Mouse (Mus musculus) urinary bladder, postnatal 36 days (tissue): Measurements from ENCODE around the gene Hs3st1.
A peak's percentile ranks its signal among the peaks of the same experiment; 100 is the strongest.
"Not testable (repeated sequence)": the region's sequence is repeated elsewhere in the genome, so short reads cannot be mapped to it uniquely, and the experiment has no call there.

Experiments used
- DNase-seq, 2 experiments: peaks; one replicate each; pipeline ENCODE4 v3.0.0; 2022; ENCODE audit warnings: low spot score in 2 of 2, mixed read lengths in 1 of 2

Hs3st1 gene

DNA sequence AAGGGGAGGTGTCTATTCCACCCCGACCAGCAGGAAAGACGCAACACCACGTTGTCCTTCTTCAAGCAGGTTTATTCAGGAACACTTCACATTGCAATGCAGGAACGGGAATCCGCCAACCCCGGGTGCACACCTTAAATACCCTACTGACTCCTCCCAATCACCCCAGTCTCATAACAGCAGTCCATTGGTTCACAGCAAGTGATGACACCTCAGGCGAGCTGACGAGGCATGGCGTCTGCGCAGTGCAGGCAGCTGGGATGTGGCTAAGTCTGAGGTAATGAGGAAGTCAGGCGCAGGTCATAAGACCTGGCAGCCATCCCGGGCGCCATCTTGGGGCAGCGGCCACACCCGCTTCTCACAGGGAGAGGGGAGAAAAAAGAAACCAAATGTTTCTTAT, at the start of gene Hs3st1:
Hs3st1 (minus strand) TSS at position 101 of the 400 bp plus-strand sequence.
- not testable (repeated sequence) for DNase-seq

DNA sequence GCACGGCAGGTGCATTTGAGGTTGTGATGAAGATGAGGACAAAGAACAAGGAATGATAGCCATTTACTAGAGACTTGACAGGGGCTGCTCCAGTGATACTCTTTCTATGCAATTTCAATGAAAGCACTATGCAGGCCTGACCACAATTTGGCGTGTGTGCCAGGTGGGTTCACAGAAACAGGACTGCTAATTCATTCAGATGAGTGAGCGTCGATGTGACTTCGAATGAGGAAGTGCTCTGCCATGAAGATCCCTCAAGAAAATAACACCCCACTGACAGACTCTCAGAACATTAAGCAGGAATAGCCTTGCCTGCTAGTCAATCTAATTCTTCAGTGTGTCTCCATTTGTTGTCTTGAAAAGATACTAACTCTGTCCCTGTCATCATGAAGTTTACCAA, 49.4 kb upstream of the Hs3st1 start:
- no peak for DNase-seq

DNA sequence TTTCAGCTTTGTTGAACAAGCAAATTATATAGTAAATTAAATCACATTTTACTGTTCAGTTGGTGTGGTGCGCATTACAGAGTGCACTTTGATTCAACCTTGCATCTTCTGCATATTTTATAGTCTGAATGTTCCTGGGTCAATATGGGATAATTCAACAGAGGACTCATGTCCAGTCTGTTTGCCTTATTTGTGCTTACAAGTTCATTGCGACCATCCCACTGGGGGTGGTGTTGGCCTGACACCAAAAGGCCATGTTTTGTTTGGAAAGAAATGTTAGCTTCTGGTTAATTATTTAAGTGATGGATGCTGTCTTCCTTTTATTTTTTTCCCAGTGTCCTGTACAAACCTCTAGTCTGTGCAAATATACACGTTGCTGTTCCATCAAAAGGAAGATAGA, 48.7 kb upstream of the Hs3st1 start:
- no peak for DNase-seq

DNA sequence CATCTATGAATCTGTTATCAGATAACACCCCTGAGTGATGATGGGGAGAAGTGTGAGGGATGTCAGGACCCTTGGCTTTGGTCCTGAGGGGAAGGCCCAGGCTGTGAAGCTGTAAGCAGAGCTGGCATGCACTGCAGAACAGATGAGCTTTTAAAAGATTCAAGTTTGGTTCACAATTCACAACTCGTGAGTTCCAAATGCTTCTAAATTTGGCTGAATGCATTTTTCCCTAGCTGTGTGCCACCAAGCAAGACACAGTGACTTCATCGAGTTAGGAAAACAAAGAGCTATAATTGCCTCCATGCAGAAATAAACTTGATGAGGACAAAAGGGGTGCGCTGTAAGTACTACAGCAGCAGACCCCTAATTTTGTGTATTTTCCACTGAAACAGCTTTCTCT, 48.2 kb upstream of the Hs3st1 start:
- no peak for DNase-seq

DNA sequence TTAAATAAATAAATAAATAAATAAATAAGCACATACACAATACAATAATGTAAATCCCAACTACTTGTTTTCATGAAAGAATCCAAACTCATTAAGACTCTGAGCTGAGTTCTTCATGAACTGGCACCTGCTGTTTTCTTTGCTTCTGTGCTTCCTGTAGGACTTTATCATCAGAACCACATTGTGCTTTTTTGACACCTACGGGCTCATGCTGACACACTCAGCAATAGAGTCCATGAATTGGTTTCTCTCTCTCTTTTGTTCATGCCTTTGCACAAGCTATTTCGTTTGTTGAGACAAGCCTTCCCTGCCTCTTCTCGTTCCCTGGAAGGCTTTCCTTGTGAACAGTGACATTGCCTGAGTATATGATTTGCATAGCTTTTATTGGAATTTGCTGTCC, 46.8 kb upstream of the Hs3st1 start:
- DNase-seq, result no peak

DNA sequence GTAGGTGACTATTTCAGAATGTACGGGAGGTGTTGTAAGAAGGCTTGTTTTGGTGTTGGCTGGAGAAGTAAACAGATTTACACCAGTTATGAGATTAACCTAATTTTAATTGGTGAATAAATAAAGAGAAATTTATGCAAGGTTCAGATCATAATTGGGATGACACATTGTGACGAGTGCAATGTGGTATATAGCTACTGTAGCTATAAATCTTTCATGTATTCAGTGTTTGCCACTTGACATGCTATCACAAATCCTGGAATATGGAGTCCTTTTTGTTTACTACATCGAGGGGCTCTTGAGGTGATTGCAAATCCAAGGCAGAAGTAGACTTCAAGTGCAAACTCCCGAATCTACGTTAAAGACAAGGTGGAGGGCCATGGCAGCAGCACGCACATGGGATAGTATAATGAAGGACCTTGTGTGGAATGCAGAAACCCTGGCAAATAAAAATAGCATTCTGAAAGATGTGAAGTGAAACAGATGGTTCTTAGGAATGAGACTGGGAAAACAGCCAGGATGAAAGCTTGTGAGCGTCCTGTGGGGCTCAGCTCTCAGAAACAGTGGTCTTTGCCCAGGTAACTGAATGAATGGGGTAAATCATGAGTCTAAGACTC, 21.9 kb upstream of the Hs3st1 start:
- no peak for DNase-seq

DNA sequence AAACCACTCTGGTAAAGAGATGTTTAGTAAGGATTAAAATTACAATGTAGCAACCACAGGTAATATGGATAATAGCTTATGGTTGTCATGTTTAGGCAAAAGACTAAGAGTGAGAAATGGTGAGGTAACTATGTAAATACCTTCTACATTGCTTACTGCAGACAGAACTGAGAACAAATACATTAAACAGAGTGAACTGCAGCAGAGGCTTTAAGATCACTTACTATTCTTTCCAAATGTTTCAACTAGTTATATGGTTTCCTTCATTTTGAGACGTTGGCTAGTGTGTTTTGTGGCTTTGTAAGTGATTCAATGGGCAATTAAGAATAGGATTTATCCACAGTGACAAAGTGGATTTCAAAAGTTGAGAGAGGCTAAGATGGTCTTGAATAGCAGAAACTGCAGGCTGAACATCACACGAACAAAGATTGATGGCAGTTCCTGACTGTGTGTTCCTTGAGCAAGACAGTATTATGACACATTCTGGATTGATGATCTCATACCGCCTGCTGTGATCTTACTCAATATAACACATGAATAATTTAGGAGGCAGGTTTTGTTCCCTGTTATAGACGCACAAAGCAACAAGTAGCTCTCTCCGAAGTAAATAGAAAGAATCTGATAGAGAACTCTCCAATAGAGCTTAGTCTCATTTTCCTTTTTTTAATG, 16.5 kb upstream of the Hs3st1 start:
- no peak for DNase-seq

DNA sequence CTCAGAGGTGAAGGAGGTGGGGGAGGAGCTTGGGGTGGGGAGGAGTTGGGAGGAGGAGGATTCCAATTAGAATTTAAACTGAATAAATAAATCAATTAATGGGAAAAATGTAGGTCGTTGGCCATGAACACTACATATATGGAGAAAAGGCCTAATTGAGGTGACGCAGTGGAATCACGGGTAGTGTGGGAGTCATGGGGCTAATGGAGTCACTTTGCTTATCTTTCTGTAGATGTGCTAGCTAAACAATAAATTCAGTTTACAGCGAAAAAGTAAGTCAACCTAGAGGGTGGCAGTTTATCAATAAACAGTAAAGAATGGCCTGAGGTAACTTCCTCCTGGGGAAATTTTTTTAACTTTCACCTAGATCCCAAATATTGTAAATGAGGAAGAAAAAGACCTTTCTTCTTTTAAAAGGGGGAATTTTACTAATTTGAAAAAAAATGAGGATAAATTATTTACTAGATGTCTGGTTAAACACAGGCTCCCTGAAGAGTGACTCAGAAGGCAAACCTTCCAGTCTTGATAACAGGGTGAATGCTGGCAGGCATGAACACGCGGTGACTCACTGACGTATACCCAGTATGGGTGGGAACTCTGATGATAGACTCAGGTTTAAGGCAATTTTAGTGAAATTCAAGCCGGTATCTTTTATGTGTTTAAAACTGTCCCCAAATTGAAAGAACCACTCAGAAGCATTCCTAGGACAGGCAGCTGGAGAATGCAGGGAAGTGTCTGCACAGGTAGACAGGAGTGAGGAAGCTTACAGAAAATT, 6.6 kb upstream of the Hs3st1 start:
- DNase-seq, result peak; percentile 36 to 41

DNA sequence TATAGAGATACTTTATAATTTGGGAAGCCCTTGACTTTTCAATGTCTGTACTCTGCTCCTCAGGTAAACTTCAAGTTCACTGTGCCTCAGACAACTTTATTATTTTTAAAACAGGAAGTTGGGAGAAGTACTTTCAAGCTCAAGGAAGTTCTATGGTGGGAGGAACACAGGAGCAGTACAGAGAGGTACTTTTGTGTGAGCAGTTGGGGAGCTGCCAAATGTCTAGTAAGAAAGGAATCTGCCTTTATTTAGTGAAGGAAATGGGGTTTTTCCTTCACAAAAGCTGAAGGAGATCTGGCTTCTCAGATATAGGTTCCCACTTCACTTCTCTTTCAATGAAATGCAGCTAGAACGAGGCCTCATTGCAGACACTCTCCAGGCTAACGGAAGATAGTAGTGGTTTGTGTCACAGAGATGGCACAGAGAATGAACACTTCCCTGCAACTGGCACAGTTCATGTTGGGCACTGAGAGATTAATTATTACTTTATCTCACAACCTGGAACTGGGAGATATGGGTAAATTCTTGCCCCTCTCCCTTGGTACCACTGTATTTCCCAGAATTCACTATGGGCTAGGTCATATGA, 3.7 kb upstream of the Hs3st1 start:
- DNase-seq, result no peak

DNA sequence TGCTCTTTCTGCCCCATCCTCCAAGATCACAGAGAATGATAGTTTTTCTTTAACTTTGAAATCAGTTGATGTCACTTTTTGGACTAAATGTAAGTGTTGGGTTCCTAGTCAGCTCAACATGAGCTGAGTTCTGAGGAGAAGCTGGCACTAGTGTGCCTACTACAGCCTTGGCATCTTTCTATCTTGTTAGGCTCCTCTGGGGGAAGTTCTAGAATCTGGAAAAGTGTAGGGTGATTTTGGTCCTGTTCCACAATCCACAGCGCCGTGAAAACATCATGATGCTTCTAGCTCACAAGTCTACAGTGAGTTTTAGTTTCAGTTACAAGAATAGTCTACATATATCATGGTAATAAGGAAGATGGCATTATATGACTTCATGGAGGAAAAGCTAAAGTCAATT, 18.4 kb downstream of the Hs3st1 start:
- no peak for DNase-seq

DNA sequence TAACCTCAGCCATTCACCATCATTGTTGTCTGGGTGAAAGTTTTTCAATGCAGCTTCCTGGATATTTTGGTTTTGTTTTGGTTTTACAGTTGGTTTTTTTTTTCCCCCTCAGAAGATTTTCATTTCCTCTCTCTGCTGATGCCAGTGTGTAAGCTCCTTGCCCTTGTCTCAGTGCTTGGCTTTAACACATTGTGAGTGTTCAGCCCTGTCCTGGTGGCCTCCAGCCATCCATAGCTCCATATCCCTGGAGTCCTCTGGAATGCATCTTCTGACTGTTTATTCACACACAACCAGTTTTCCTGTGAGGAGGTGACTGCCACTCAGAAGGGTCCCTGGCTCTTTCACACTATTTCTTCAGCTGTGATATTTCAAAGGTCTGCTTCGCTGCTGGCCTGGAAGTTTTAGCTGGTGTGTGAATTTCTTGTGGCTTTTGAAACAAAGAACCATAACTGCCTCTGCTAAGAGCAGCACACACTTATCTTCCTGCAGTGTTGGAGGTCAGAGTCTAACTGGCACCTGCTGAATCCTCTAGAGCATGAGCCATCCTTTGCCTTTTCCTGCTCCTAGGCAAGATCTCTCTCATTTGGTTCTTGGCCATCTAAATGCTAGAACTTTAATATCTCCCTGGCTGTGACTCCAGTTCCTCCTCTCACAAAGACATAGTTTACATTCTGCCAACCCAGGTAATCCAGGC, 21.4 kb downstream of the Hs3st1 start:
- no peak for DNase-seq

DNA sequence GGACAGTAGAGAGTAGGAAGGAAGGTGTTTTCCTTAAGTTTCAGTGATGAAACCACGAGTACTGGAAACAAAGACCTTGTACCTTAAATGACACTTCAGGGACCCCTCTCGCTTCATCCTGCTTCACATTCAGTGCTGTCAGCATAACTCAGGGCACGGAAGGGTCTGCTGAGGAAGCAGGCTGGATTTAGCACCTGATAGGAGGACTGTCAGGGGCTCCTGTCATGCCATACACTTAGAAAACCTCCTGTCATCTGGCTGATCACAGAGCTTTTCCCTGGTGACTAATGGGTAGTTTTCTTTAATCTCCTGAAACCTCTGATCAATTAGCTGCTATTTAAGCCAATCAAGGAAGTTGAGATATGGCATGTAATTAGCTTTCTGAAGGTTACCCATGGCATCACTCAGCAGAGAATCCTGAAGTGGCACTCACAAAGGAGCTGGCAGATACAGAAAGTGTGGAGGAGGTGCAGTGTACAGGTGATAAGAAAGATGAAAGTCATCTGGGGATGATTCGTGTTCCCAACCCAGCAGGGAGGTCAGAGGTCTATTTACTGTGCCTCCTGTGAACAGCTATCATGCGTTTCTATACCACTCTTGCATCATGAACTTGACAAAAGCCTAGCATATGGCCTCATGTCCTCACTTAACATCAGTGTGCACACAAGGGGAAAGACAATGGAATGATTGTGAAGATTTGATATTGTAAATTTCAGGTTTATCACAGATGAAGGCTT, 22.1 kb downstream of the Hs3st1 start:
- no peak for DNase-seq

DNA sequence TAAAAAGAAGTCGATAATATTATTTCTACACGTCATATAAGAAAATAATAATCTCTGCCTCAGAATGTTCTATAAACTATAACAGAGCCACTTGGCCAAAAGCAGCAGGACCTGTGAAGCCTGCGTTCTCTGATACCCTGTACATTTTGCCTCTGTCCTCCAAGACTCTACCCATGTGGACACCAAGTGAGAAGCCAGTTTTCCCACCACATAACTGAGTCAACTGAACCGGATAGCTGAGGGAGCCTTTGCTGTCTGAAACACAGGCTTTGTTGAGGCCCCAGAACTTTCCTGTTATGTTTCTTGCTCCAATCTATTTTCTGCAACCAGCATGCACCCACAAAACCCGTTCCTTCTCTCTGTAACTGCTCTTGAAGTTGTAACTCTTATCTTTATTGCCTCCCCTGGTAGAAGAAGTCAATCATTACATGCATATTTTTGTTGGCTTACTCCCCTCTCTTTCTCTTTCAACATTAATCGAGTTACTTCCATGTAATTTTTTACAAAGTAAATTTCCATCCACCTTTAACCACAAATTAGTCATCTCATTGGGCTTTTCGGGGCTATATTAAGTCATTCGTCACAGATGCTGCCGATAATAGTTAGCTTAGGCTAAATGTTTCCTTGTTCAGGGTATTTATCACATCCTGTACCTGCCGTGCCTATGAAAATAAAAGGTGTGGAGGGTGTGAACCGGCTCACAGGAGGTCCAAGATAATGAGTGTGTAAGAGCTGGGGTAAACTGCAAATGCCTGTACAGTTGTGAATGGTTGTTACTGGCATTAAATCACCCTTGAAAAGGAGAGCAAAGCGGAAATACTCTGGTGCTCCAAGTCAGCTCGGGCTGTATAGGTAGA, 39.4 kb downstream of the Hs3st1 start:
- DNase-seq, result peak; percentile 9 to 32

DNA sequence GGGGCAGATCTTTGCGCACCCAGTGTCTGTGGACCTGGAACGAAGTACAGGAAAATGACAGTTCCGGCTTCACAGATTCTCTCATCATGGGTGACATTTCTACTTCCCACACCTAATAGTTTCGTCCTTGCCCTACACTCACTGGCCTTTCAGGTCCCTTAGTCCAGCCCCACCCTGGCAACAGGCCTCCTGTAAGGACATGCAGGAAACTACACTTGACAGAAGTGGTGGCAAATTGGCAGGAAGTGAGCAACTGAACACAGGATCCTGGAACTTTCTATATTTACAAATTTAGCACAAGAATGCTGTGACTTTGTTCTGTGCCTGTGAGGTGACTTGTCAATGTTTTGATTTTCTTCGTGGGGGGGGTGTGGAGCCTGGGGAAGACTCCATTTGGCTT, 40.1 kb downstream of the Hs3st1 start:
- DNase-seq, result peak; percentile 18

DNA sequence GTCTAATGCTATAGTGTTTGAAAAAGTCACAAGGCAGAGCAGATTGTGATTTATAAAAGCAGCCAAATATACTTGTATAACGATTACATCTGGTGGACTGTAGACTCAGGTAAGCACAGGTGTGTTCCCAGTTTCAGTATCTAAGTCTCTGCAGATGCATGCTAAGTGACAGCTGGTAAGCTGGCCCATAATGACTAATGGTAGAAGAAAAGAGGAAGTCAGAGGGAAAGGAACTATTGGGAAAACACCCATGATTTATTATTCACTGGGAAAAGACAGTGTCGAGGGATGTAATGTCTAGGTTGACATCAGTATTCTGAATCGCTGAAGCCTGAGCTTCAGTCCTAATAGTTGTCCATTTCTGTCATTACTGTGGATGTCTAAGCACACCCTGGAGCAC, 49.7 kb downstream of the Hs3st1 start:
- DNase-seq, result no peak

DNA sequence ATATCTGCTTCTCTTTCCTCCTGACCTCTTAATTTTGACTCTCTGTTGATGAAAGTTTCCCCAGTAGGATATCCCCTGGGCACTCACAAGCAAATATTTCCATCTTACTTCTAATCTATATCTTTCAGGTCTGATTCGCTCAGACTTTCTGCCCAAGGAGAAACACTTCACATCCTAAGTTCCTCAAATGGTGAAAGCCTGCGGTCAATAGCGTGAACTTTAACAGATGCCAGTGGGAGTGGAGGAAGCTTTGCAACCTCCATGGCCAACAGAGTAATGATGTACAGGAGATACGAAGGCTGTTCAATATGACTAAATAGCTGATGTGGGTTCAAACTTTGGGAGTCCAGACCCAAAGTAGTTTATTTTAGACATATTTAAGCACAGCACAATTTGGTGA, 94.4 kb downstream of the Hs3st1 start:
- DNase-seq, result no peak

DNA sequence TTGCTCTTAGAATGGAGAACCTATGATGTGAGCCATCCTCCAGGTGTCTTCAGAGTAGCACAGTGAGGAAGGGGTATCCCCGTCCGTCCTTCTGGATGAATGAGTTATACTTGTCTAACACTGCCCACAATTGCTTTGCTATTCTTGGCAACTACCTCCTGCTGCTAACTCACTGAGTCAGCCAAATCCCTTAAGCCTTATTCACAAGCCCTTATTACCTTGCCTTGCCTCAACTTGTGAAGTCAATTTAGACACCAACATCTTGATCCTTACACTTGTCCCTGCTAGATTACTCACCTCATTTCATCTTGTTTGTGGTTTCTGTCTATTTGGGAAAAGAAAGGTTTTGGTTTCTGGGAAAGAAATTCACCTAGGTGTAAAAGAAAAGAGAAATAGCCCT, 95.9 kb downstream of the Hs3st1 start:
- DNase-seq, result no peak

DNA sequence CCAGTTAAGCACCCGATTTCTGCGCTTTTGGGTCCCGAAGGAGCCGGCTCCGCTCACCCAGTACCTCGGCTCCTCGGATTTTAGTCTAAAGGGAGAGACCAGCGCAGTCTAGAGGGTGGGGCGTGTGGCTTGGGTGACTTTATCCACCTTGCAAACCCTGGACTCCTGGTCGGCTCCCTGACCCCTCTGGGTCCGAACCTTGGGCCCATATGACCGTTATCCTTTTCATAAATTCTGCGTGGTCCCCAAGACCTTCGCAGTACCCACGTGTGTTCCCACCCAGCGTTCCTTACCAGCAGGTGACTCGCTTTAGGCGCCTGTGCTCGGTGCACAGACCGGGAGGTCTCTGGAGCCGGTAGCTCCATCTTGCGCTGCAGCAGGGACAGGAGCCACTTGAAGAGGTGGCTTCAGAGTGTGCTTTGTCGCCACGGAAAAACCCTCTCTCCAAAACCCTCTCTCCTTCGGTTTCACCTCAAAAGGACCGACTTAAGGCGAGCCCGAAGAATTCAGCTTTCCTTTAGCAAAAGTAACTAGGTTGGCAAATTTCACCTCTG, 110.4 kb downstream of the Hs3st1 start:
- no peak for DNase-seq

DNA sequence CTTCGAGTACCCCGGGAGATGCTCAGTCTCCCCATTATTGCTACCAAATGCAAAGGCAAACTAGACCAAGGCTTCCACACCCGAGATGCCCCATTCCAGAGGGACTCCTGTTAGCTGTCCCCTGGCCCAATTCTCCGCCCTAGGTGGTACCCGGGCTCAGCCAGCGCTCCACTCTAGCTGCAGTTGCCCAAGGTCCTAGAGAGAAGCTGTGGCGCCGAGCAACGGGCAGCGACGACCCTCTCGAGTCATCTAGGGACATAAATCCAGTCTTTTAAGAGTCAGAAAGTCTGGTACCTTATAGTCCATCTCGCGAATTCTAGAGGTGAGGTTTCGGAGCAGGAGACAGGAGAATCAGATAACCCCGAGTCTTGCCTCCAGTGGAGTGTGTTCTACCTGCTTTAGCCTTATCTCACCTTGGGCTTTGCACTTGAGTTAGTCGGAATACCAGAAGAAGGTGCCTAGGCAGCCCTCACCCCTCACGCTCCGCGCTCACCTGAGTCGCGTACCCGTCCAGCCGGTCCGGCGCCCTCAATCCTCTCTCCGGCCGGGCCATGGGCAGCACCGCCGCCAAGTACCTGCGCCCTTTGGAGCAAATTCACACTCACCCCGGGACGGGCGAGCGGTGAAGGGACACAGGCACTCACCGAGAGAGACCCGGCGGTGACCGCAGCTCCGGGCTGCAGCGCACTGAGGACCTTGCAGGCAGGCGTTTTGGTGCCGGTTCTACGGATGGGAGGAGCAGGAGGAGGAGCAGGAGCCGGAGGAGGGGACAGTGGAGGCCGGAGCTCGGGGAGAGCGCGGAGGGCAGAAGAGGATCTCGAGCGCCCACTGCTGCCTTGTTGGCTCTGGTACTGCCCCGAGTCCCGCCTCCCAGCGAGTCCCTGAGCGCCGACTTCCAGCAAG, 111.1 kb downstream of the Hs3st1 start:
- peak; percentile 87 to 93 for DNase-seq
